Mouse (Mus musculus) limb, embryonic 15.5 days (tissue): ENCODE results near the gene Bicc1. TPM values are rescaled to one million over a fixed set of nuclear protein-coding genes. Genes with fewer than 3 reads are reported as not detected.
A peak's percentile ranks its signal among the peaks of the same experiment; 100 is the strongest.

Experiments used
- ATAC-seq: fragments of 200-750 bp; cut with Nextera tagmentation; 2 replicates; pipeline ENCODE4 v1.8.0; 2017; ENCODE audit warnings: low read depth, moderate TSS enrichment; ENCODE audit not compliant: insufficient number of reproducible peaks, low FRiP score, low TSS enrichment
- H3K27ac ChIP-seq: fragments of 300-500 bp; sonication (generic); 2 replicates; pipeline ENCODE4 v1.5.1; 2015; ENCODE audit warnings: moderate library complexity, mild to moderate bottlenecking, inconsistent platforms
- H3K27me3 ChIP-seq: fragments of 300-500 bp; sonication (generic); 2 replicates; pipeline ENCODE4 v1.6.1; 2015; ENCODE audit warnings: inconsistent platforms
- H3K36me3 ChIP-seq: fragments of 300-500 bp; sonication (generic); 2 replicates; pipeline ENCODE4 v1.6.1; 2015; ENCODE audit warnings: inconsistent platforms
- H3K4me1 ChIP-seq: fragments of 300-500 bp; sonication (generic); 2 replicates; pipeline ENCODE4 v1.6.1; 2015; ENCODE audit warnings: inconsistent platforms
- H3K4me2 ChIP-seq: fragments of 300-500 bp; sonication (generic); 2 replicates; pipeline ENCODE4 v1.6.1; 2015; ENCODE audit warnings: mild to moderate bottlenecking, inconsistent platforms
- H3K4me3 ChIP-seq: fragments of 300-500 bp; sonication (generic); 2 replicates; pipeline ENCODE4 v1.5.1; 2015; ENCODE audit warnings: mild to moderate bottlenecking, inconsistent platforms
- H3K9ac ChIP-seq: fragments of 300-500 bp; sonication (generic); 2 replicates; pipeline ENCODE4 v1.6.1; 2015; ENCODE audit warnings: inconsistent platforms
- H3K9me3 ChIP-seq: fragments of 300-500 bp; sonication (generic); 2 replicates; pipeline ENCODE4 v1.6.1; 2016; ENCODE audit warnings: inconsistent platforms
- WGBS: fragments of 180-500 bp; shearing (Covaris S2); methylation state at CpG from one replicate; pipeline ENCODE4 v1.1.7; 2015; 5-methylcytosine and 5-hydroxymethylcytosine counted together
- polyA plus RNA-seq: library from polyadenylated mRNA; unstranded; fragments of >200 nt; fragmentation: Nextera tagmentation; extraction: Ambion mirVana; gene quantifications from 2 replicates; pipeline ENCODE4 v1.2.1, GENCODE M21; 2015

Bicc1 gene
- polyA plus RNA-seq, 1 experiment from 2014 or later = 42.5 TPM

- H3K9me3 ChIP-seq = no peaks in the 10 kb centered on the region; the same call in 1 of the 2 replicates
- peak overlapping the region; percentile 61; the same call in 1 of the 2 replicates for H3K27ac ChIP-seq
- no peak overlapping the region for H3K4me3 ChIP-seq
- H3K36me3 ChIP-seq = no peaks in the 10 kb centered on the region
- no peak overlapping the region for H3K4me2 ChIP-seq
- no peaks in the 10 kb centered on the region for H3K27me3 ChIP-seq
- no peak for ATAC-seq
- 85% methylated on average over 2 of the region's 2 CpGs for WGBS
- H3K4me1 ChIP-seq = peaks cover 27% of the 10 kb centered on the region
- H3K9ac ChIP-seq = no peak overlapping the region
Measured at GRCm38 (mm10) chr10:71138852-71139197, 20.7 kb downstream of the Bicc1 start.

- no peak overlapping the region for H3K9ac ChIP-seq
- H3K4me2 ChIP-seq = no peak overlapping the region
- H3K9me3 ChIP-seq = no peaks in the 10 kb centered on the region; the same call in 1 of the 2 replicates
- peaks cover 27% of the 10 kb centered on the region for H3K4me1 ChIP-seq
- no peaks in the 10 kb centered on the region for H3K27me3 ChIP-seq
- 60% methylated on average over 14 of the region's 14 CpGs for WGBS
- no peak for ATAC-seq
- H3K27ac ChIP-seq = peak overlapping the region; percentile 88
- H3K36me3 ChIP-seq = no peaks in the 10 kb centered on the region
- no peak overlapping the region for H3K4me3 ChIP-seq
Measured at GRCm38 (mm10) chr10:71138132-71138851, 21.2 kb downstream of the Bicc1 start.

GRCm38 (mm10) chr10:71137606-71138005 lies 21.9 kb downstream of the Bicc1 start:
- no peaks in the 10 kb centered on the region for H3K9me3 ChIP-seq
- 93% methylated on average over 9 of the region's 9 CpGs for WGBS
- H3K27ac ChIP-seq = peak overlapping the region; percentile 88
- H3K4me2 ChIP-seq = no peak overlapping the region
- no peak overlapping the region for H3K9ac ChIP-seq
- H3K36me3 ChIP-seq = no peaks in the 10 kb centered on the region
- ATAC-seq = no peak
- peaks cover 31% of the 10 kb centered on the region for H3K4me1 ChIP-seq
- H3K27me3 ChIP-seq = no peaks in the 10 kb centered on the region
- H3K4me3 ChIP-seq = no peak overlapping the region

GRCm38 (mm10) chr10:71131333-71131732 lies 28.2 kb downstream of the Bicc1 start:
- Histone ChIP-seq H3K27me3 (no peaks in the 10 kb centered on the region), H3K36me3 (no peaks in the 10 kb centered on the region), H3K27ac (no peak overlapping the region), H3K4me3 (no peak overlapping the region), H3K9ac (no peak overlapping the region), H3K4me2 (no peak overlapping the region), H3K9me3 (no peaks in the 10 kb centered on the region), H3K4me1 (peaks cover 8% of the 10 kb centered on the region; the same call in 1 of the 2 replicates)
- WGBS = 60% methylated on average over 9 of the region's 9 CpGs
- ATAC-seq = no peak

GRCm38 (mm10) chr10:71130261-71130660 lies 29.2 kb downstream of the Bicc1 start:
- H3K9me3 ChIP-seq = no peaks in the 10 kb centered on the region
- H3K9ac ChIP-seq = no peak overlapping the region
- no peak overlapping the region for H3K4me2 ChIP-seq
- WGBS = 61% methylated on average over 9 of the region's 9 CpGs
- no peaks in the 10 kb centered on the region for H3K27me3 ChIP-seq
- no peak for ATAC-seq
- no peak overlapping the region for H3K4me3 ChIP-seq
- H3K36me3 ChIP-seq = no peaks in the 10 kb centered on the region
- peaks cover 8% of the 10 kb centered on the region; the same call in 1 of the 2 replicates for H3K4me1 ChIP-seq
- H3K27ac ChIP-seq = no peak overlapping the region

GRCm38 (mm10) chr10:71127951-71128331 lies 31.6 kb downstream of the Bicc1 start:
- H3K27me3 ChIP-seq = no peaks in the 10 kb centered on the region
- no peaks in the 10 kb centered on the region for H3K36me3 ChIP-seq
- no peak for ATAC-seq
- H3K4me3 ChIP-seq = no peak overlapping the region
- H3K4me1 ChIP-seq = peaks cover 12% of the 10 kb centered on the region
- no peak overlapping the region for H3K27ac ChIP-seq
- no peaks in the 10 kb centered on the region for H3K9me3 ChIP-seq
- no peak overlapping the region for H3K9ac ChIP-seq
- H3K4me2 ChIP-seq = no peak overlapping the region
- WGBS = 36% methylated on average over 8 of the region's 8 CpGs

GRCm38 (mm10) chr10:71127278-71127950 lies 32.1 kb downstream of the Bicc1 start:
- Histone ChIP-seq H3K4me3 (no peak overlapping the region), H3K4me1 (peaks cover 8% of the 10 kb centered on the region), H3K9me3 (no peaks in the 10 kb centered on the region)

GRCm38 (mm10) chr10:71123974-71124373 lies 35.5 kb downstream of the Bicc1 start:
- no peaks in the 10 kb centered on the region for H3K27me3 ChIP-seq
- no peaks in the 10 kb centered on the region for H3K9me3 ChIP-seq
- no peak overlapping the region for H3K4me2 ChIP-seq
- H3K4me3 ChIP-seq = no peak overlapping the region
- peaks cover 23% of the 10 kb centered on the region for H3K4me1 ChIP-seq
- ATAC-seq = no peak
- H3K9ac ChIP-seq = no peak overlapping the region
- H3K27ac ChIP-seq = no peak overlapping the region
- 37% methylated on average over 3 of the region's 3 CpGs for WGBS
- no peaks in the 10 kb centered on the region for H3K36me3 ChIP-seq

More at GRCm38 (mm10) chr10:71127278-71127950, 32.1 kb downstream of the Bicc1 start:
- Histone ChIP-seq H3K4me2 (no peak overlapping the region), H3K27me3 (no peaks in the 10 kb centered on the region), H3K36me3 (no peaks in the 10 kb centered on the region), H3K27ac (no peak overlapping the region), H3K9ac (no peak overlapping the region)
- 55% methylated on average over 13 of the region's 13 CpGs for WGBS
- ATAC-seq = no peak

GRCm38 (mm10) chr10:71123395-71123794 lies 36.1 kb downstream of the Bicc1 start:
- no peak overlapping the region for H3K27ac ChIP-seq
- no peaks in the 10 kb centered on the region for H3K27me3 ChIP-seq
- no peak for ATAC-seq
- H3K4me2 ChIP-seq = no peak overlapping the region
- no peaks in the 10 kb centered on the region for H3K36me3 ChIP-seq
- H3K4me1 ChIP-seq = peaks cover 29% of the 10 kb centered on the region
- H3K9ac ChIP-seq = no peak overlapping the region
- 59% methylated on average over 4 of the region's 4 CpGs for WGBS
- no peaks in the 10 kb centered on the region for H3K9me3 ChIP-seq
- no peak overlapping the region for H3K4me3 ChIP-seq

GRCm38 (mm10) chr10:71122480-71122879 lies 37.0 kb downstream of the Bicc1 start:
- H3K36me3 ChIP-seq = no peaks in the 10 kb centered on the region
- H3K4me3 ChIP-seq = no peak overlapping the region
- no peak overlapping the region for H3K4me2 ChIP-seq
- H3K27ac ChIP-seq = no peak overlapping the region
- no peaks in the 10 kb centered on the region for H3K9me3 ChIP-seq
- no peak for ATAC-seq
- peaks cover 35% of the 10 kb centered on the region for H3K4me1 ChIP-seq
- no peaks in the 10 kb centered on the region for H3K27me3 ChIP-seq
- 81% methylated on average over 8 of the region's 8 CpGs for WGBS
- H3K9ac ChIP-seq = no peak overlapping the region

- peaks cover 35% of the 10 kb centered on the region for H3K4me1 ChIP-seq
- 87% methylated on average over 3 of the region's 3 CpGs for WGBS
Measured at GRCm38 (mm10) chr10:71120769-71121165, 38.7 kb downstream of the Bicc1 start.

GRCm38 (mm10) chr10:71120121-71120768 lies 39.3 kb downstream of the Bicc1 start:
- Histone ChIP-seq H3K4me2 (no peak overlapping the region), H3K36me3 (no peaks in the 10 kb centered on the region), H3K4me1 (peaks cover 35% of the 10 kb centered on the region), H3K9ac (no peak overlapping the region), H3K27me3 (no peaks in the 10 kb centered on the region), H3K4me3 (no peak overlapping the region), H3K27ac (peak overlapping the region; percentile 73), H3K9me3 (no peaks in the 10 kb centered on the region)
- ATAC-seq = no peak
- 66% methylated on average over 14 of the region's 14 CpGs for WGBS

More at GRCm38 (mm10) chr10:71120769-71121165, 38.7 kb downstream of the Bicc1 start:
- ATAC-seq = no peak
- Histone ChIP-seq H3K36me3 (no peaks in the 10 kb centered on the region), H3K4me3 (no peak overlapping the region), H3K27me3 (no peaks in the 10 kb centered on the region), H3K27ac (peak overlapping the region; percentile 73; the same call in 1 of the 2 replicates), H3K9ac (no peak overlapping the region), H3K4me2 (no peak overlapping the region), H3K9me3 (no peaks in the 10 kb centered on the region)
